Mouse (Mus musculus) left cerebral cortex, adult 2 months (tissue): ENCODE measurements around the gene Slc24a2. TPM values are rescaled to one million over a fixed set of nuclear protein-coding genes. Genes with fewer than 3 reads are reported as not detected.

Experiments
- DNase-seq, 2 experiments: peaks; one replicate each; pipeline ENCODE4 v3.0.0; 2021 to 2022; ENCODE audit warnings: low spot score in 2 of 2, mixed read lengths in 1 of 2; ENCODE audit errors: extremely low spot score in 1 of 2
- H3K27ac ChIP-seq: fragments of 200-600 bp; 2 replicates; pipeline ENCODE4 v1.8.1; 2022
- H3K4me3 ChIP-seq: fragments of 200-600 bp; 2 replicates; pipeline ENCODE4 v1.8.1; 2022
- CTCF ChIP-seq: fragments of 200-600 bp; IDR thresholded peaks from 2 replicates; pipeline ENCODE4 v1.8.1; 2022; ENCODE audit warnings: antibody characterized with exemption, mild to moderate bottlenecking, moderate library complexity
- intact Hi-C: fragments of 180-260 bp; cut with DNase I; formaldehyde crosslinking; loops from one replicate; pipeline ENCODE4 v1.15.1; 2025
- total RNA-seq, 2 experiments: library from RNA; stranded (reverse); gene quantifications; 2 replicates each; pipeline ENCODE4 v1.2.3; 2021

The Slc24a2 gene
- total RNA-seq, 2 experiments from 2014 or later, result 313 to 328 TPM

- no peak overlapping the region for H3K27ac ChIP-seq
- intact Hi-C loops, result no loop called here
- peak in 1 of 2 experiments; percentile 7 for DNase-seq
These were observed 216.3 kb downstream of the Slc24a2 start for GRCm38 (mm10) chr4:87013721-87014620.

GRCm38 (mm10) chr4:86992470-86992869 is 237.8 kb downstream of the Slc24a2 start:
- H3K27ac ChIP-seq, result no peak overlapping the region
- no peak for DNase-seq
- intact Hi-C loops, result no loop called here
- peak; percentile 34 for TF ChIP-seq CTCF
- no peak overlapping the region for H3K4me3 ChIP-seq

More at GRCm38 (mm10) chr4:87013721-87014620, 216.3 kb downstream of the Slc24a2 start:
- no peak overlapping the region for H3K4me3 ChIP-seq
- no peak for TF ChIP-seq CTCF

- Histone ChIP-seq H3K27ac (no peak overlapping the region), H3K4me3 (no peak overlapping the region)
- intact Hi-C loops, result no loop called here
- DNase-seq, result no peak
- TF ChIP-seq CTCF, result no peak
These were observed 241.0 kb downstream of the Slc24a2 start for GRCm38 (mm10) chr4:86989301-86989700.

GRCm38 (mm10) chr4:86987846-86988245 is 242.4 kb downstream of the Slc24a2 start:
- TF ChIP-seq CTCF, result no peak
- intact Hi-C loops, result no loop called here
- DNase-seq, result no peak
- Histone ChIP-seq H3K4me3 (no peak overlapping the region), H3K27ac (no peak overlapping the region)

GRCm38 (mm10) chr4:86977272-86977671 is 253.0 kb downstream of the Slc24a2 start:
- Histone ChIP-seq H3K27ac (no peak overlapping the region), H3K4me3 (no peak overlapping the region)
- DNase-seq, result no peak
- intact Hi-C loops, result no loop called here
- TF ChIP-seq CTCF, result no peak

GRCm38 (mm10) chr4:86957576-86958411 is 272.5 kb downstream of the Slc24a2 start:
- intact Hi-C loops, result loop anchor here (1.0 to 5.0 kb wide), 3 partner anchors 270 to 405 kb away; no protein-coding TSS in a partner anchor
- peak; percentile 79 for TF ChIP-seq CTCF
- H3K27ac ChIP-seq, result peak overlapping the region; percentile 72
- peak; percentile 70 to 77 for DNase-seq
- H3K4me3 ChIP-seq, result peak overlapping the region; percentile 31; the same call in 1 of the 2 replicates

GRCm38 (mm10) chr4:86955448-86955847 is 274.8 kb downstream of the Slc24a2 start:
- no peak for DNase-seq
- intact Hi-C loops, result loop anchor here (5.0 kb wide), 1 partner anchor 272 kb away; no protein-coding TSS in a partner anchor
- no peak overlapping the region for H3K27ac ChIP-seq
- no peak for TF ChIP-seq CTCF
- no peak overlapping the region for H3K4me3 ChIP-seq

GRCm38 (mm10) chr4:86953519-86953918 is 276.8 kb downstream of the Slc24a2 start:
- peak in 1 of 2 experiments; percentile 15 for DNase-seq
- Histone ChIP-seq H3K27ac (no peak overlapping the region), H3K4me3 (no peak overlapping the region)
- intact Hi-C loops, result no loop called here
- peak; percentile 25 for TF ChIP-seq CTCF

GRCm38 (mm10) chr4:86948794-86949193 is 281.5 kb downstream of the Slc24a2 start:
- no peak for TF ChIP-seq CTCF
- DNase-seq, result no peak
- intact Hi-C loops, result no loop called here

GRCm38 (mm10) chr4:86943296-86943695 is 287.0 kb downstream of the Slc24a2 start:
- Histone ChIP-seq H3K4me3 (no peak overlapping the region), H3K27ac (no peak overlapping the region)
- no peak for TF ChIP-seq CTCF
- DNase-seq, result no peak
- intact Hi-C loops, result no loop called here

More at GRCm38 (mm10) chr4:86948794-86949193, 281.5 kb downstream of the Slc24a2 start:
- no peak overlapping the region for H3K4me3 ChIP-seq
- H3K27ac ChIP-seq, result no peak overlapping the region

GRCm38 (mm10) chr4:86942656-86943055 is 287.6 kb downstream of the Slc24a2 start:
- Histone ChIP-seq H3K4me3 (no peak overlapping the region), H3K27ac (no peak overlapping the region)
- TF ChIP-seq CTCF, result no peak
- intact Hi-C loops, result no loop called here
- DNase-seq, result no peak

- DNase-seq, result no peak
- intact Hi-C loops, result no loop called here
- H3K4me3 ChIP-seq, result no peak overlapping the region
- TF ChIP-seq CTCF, result no peak
- H3K27ac ChIP-seq, result no peak overlapping the region
These were observed 293.6 kb downstream of the Slc24a2 start for GRCm38 (mm10) chr4:86936706-86937105.
